Mouse (Mus musculus) myocyte (in vitro differentiated cells): ENCODE data around the gene Sdccag8. TPM values are rescaled to one million over a fixed set of nuclear protein-coding genes. Genes with fewer than 3 reads are reported as not detected.

Experiments used
- H3K27me3 ChIP-seq: one replicate; pipeline ENCODE4 v1.6.1; 2011; ENCODE audit not compliant: control insufficient read depth, insufficient read depth, insufficient read length
- H3K36me3 ChIP-seq: one replicate; pipeline ENCODE4 v1.6.1; 2011; ENCODE audit not compliant: control insufficient read depth, insufficient read depth
- H3K4me2 ChIP-seq: one replicate; pipeline ENCODE4 v1.6.1; 2011; ENCODE audit warnings: low read depth, control low read depth
- H3K4me3 ChIP-seq: one replicate; pipeline ENCODE4 v1.5.1; 2011; ENCODE audit warnings: mild to moderate bottlenecking, control low read depth, moderate library complexity
- H3K79me2 ChIP-seq: one replicate; pipeline ENCODE4 v1.6.1; 2011; ENCODE audit not compliant: control insufficient read depth, insufficient read depth
- H3ac ChIP-seq: one replicate; pipeline ENCODE4 v1.6.1; 2011; ENCODE audit not compliant: control insufficient read depth, insufficient read length
- CEBPB ChIP-seq: IDR thresholded peaks from 2 replicates; pipeline ENCODE4 v1.6.1; 2011; ENCODE audit warnings: mild to moderate bottlenecking, moderate library complexity; ENCODE audit not compliant: poor library complexity, insufficient read depth, severe bottlenecking
- E2F4 ChIP-seq: IDR thresholded peaks from one replicate; pipeline ENCODE4 v1.6.1; 2011; ENCODE audit warnings: mild to moderate bottlenecking, control low read depth, moderate library complexity; ENCODE audit not compliant: insufficient read depth
- MAX ChIP-seq: IDR thresholded peaks from one replicate; pipeline ENCODE4 v1.6.1; 2011; ENCODE audit warnings: low read depth, mild to moderate bottlenecking, control low read depth
- MYOD1 ChIP-seq, 3 experiments: IDR thresholded peaks; one replicate each; pipeline ENCODE4 v1.6.1; 2011; ENCODE audit warnings: control low read depth in 2 of 3, low read depth in 2 of 3, mild to moderate bottlenecking in 2 of 3, moderate library complexity in 1 of 3; ENCODE audit not compliant: insufficient read length in 2 of 3, control insufficient read depth in 1 of 3
- MYOG ChIP-seq, 3 experiments: IDR thresholded peaks; one replicate each; pipeline ENCODE4 v1.6.1; 2011; ENCODE audit warnings: control low read depth in 2 of 3, low read depth in 2 of 3, mild to moderate bottlenecking in 2 of 3; ENCODE audit not compliant: insufficient read length in 2 of 3, control insufficient read depth in 1 of 3, insufficient read depth in 1 of 3
- POLR2A ChIP-seq: IDR thresholded peaks from one replicate; pipeline ENCODE4 v1.6.1; 2011; ENCODE audit warnings: low read depth, mild to moderate bottlenecking, control low read depth, moderate library complexity; ENCODE audit not compliant: insufficient read length
- POLR2AphosphoS2 ChIP-seq: IDR thresholded peaks from one replicate; pipeline ENCODE4 v1.6.1; 2011; ENCODE audit warnings: low read depth, control low read depth; ENCODE audit not compliant: insufficient read length
- REST ChIP-seq: IDR thresholded peaks from one replicate; pipeline ENCODE4 v1.6.1; 2011; ENCODE audit warnings: mild to moderate bottlenecking, control low read depth, moderate library complexity; ENCODE audit not compliant: insufficient read depth, insufficient read length
- SRF ChIP-seq: IDR thresholded peaks from one replicate; pipeline ENCODE4 v1.6.1; 2011; ENCODE audit warnings: low read depth; ENCODE audit not compliant: control insufficient read depth, insufficient read length
- TCF12 ChIP-seq: IDR thresholded peaks from one replicate; pipeline ENCODE4 v1.6.1; 2011; ENCODE audit warnings: mild to moderate bottlenecking, control low read depth; ENCODE audit not compliant: poor library complexity, insufficient read depth, severe bottlenecking
- TCF3 ChIP-seq: IDR thresholded peaks from one replicate; pipeline ENCODE4 v1.6.1; 2011; ENCODE audit warnings: low read depth, control low read depth; ENCODE audit not compliant: insufficient read length
- USF1 ChIP-seq: IDR thresholded peaks from one replicate; pipeline ENCODE4 v1.6.1; 2011; ENCODE audit warnings: low read depth, mild to moderate bottlenecking, control low read depth, moderate library complexity
- polyA plus RNA-seq: library from polyadenylated mRNA; unstranded; fragments of >200 nt; fragmentation: generic; extraction: Trizol; gene quantifications from one replicate; pipeline ENCODE4 v1.2.1, GENCODE M21; 2012; ENCODE audit warnings: missing spikeins

The Sdccag8 gene
- polyA plus RNA-seq, 1 experiment = 8.4 TPM

DNA sequence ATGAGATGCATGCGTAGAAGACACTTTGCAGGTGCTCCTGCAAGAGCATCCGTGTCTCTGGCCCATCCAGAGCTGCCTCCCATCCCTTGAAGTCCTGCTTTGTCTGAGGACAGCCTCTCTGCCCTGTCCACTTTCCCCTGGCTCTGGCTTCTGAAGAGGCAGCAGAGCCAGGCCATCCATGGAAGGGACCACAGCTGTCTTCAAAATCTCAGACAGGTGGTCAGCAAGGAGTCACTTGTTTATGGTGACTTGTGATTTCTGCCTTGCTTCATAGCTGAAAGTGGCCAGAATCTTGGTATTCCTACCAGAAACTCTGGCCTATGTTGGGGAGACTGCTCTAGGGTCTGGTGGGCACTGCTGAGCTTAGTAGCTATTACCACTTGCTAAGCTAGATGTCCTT lies 202.3 kb downstream of the Sdccag8 start:
- Histone ChIP-seq H3K27me3 (no peaks in the 10 kb centered on the region), H3K4me2 (no peak overlapping the region), H3K79me2 (no peaks in the 10 kb centered on the region), H3K36me3 (no peaks in the 10 kb centered on the region), H3ac (no peak overlapping the region), H3K4me3 (no peak overlapping the region)
- TF ChIP-seq MAX (no peak), TCF3 (no peak), MYOD1 (IDR thresholded peaks at IDR 0.05; ENCODE audit: control insufficient read depth in 1 of 3, insufficient read length in 2 of 3, low read depth in 2 of 3) (peak in 2 of 3 experiments; percentile 43 to 58), MYOG (IDR thresholded peaks at IDR 0.05; ENCODE audit: control insufficient read depth in 1 of 3, insufficient read depth in 1 of 3, insufficient read length in 2 of 3, low read depth in 2 of 3) (peak in 1 of 3 experiments; percentile 67), POLR2AphosphoS2 (no peak)

DNA sequence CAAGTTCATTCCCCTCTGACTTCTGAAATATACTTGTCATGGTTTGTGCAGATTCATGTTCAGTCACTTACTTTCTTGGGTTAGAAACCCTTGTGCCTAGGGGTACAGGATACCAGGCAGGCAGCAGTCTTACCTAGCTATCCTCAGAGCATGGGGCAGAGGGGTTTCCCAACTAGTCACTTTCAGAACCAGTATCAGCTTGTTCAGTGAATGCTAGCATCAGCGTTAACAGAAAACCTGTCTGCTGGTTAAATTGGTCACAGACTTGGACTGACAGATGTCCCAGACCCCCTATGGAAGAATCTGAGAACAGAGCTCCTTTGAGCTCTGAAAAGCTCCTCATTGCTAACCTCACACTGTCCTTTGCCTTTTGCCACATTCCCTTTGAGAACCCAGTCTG lies 204.3 kb downstream of the Sdccag8 start:
- no peak for TF ChIP-seq TCF3
- no peak for TF ChIP-seq POLR2A
- TF ChIP-seq CEBPB = no peak
- TF ChIP-seq USF1 = no peak
- no peak for TF ChIP-seq REST
- no peak overlapping the region for H3K4me3 ChIP-seq

DNA sequence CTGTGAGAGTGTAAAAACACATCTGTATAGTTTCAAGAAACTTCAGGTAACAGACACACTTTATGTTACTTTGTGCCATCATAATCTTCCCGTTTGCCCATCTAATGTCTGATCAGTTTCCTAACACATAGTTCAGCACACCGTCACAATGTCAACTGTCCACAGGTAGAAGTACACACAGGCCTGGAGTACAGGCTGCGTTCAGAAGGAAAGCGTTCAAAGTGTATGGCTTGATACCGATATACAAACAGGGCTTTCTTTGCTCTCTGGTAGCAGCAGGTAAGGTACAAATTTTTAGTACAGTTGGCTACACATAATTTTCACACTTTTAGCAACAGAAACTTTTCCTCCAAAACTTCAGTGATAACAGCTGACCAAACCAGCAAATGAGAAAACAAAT lies 205.2 kb downstream of the Sdccag8 start:
- Histone ChIP-seq H3ac (no peak overlapping the region), H3K36me3 (peaks cover under 1% of the 10 kb centered on the region), H3K27me3 (no peaks in the 10 kb centered on the region), H3K4me3 (no peak overlapping the region), H3K4me2 (no peak overlapping the region), H3K79me2 (no peaks in the 10 kb centered on the region)
- TF ChIP-seq POLR2AphosphoS2 (no peak), REST (no peak), USF1 (no peak), MAX (no peak), POLR2A (no peak), TCF12 (no peak), MYOG (IDR thresholded peaks at IDR 0.05; ENCODE audit: control insufficient read depth in 1 of 3, insufficient read depth in 1 of 3, insufficient read length in 2 of 3, low read depth in 2 of 3) (no peak), E2F4 (no peak), SRF (no peak), MYOD1 (IDR thresholded peaks at IDR 0.05; ENCODE audit: control insufficient read depth in 1 of 3, insufficient read length in 2 of 3, low read depth in 2 of 3) (no peak), TCF3 (no peak), CEBPB (no peak)

More for the DNA sequence above, 204.3 kb downstream of the Sdccag8 start:
- Histone ChIP-seq H3ac (no peak overlapping the region), H3K27me3 (no peaks in the 10 kb centered on the region), H3K4me2 (no peak overlapping the region), H3K79me2 (no peaks in the 10 kb centered on the region), H3K36me3 (no peaks in the 10 kb centered on the region)

DNA sequence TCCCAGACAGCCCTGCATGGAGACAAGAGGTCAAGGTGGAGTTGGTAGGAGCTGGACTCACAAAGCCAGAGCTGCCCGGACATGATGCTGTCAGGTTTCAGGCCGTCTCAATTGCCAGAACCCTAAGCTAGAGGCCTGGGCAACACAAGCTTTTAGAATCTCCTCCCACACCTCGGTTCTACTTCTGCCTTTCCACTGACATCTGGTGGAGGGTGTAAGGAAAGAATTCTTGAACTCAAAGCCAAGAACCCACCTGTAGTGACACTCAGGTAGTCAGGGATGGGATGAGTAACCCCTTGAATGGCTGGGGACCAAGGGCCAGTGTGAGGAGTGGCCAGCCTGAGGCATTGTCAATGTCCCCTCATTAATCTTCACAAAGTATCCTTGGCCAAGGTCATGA lies 208.3 kb downstream of the Sdccag8 start:
- no peak overlapping the region for H3K4me3 ChIP-seq
- no peaks in the 10 kb centered on the region for H3K27me3 ChIP-seq
- TF ChIP-seq POLR2AphosphoS2 (no peak), TCF12 (no peak), MYOG (IDR thresholded peaks at IDR 0.05; ENCODE audit: control insufficient read depth in 1 of 3, insufficient read depth in 1 of 3, insufficient read length in 2 of 3, low read depth in 2 of 3) (no peak), E2F4 (no peak), USF1 (no peak), SRF (no peak), REST (no peak), MYOD1 (IDR thresholded peaks at IDR 0.05; ENCODE audit: control insufficient read depth in 1 of 3, insufficient read length in 2 of 3, low read depth in 2 of 3) (no peak)
- peaks cover 4% of the 10 kb centered on the region for H3K36me3 ChIP-seq
- H3ac ChIP-seq = no peak overlapping the region
- H3K79me2 ChIP-seq = no peaks in the 10 kb centered on the region
- H3K4me2 ChIP-seq = no peak overlapping the region

DNA sequence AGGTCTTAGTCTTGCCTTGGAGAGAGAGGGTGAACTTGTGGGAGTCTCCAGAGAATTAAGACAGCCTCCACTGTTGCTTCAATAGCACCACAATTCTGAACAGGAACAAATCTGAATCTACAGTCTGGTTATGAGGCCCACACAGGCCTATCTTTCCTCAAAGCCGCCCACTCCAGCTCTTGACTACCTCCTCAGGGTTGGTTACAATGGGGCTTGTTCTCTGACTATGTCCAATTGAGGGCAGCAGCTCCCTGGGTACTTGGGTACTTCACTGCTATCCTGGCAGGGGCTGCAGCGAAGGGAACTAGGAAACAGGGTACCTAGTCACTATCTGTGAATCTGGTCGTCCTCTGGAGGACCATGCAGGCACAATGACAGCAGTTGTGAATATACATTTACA lies 213.2 kb downstream of the Sdccag8 start:
- Histone ChIP-seq H3ac (no peak overlapping the region), H3K4me2 (no peak overlapping the region), H3K4me3 (no peak overlapping the region), H3K27me3 (no peaks in the 10 kb centered on the region), H3K36me3 (peaks cover 4% of the 10 kb centered on the region), H3K79me2 (no peaks in the 10 kb centered on the region)
- TF ChIP-seq E2F4 = no peak
- no peak for TF ChIP-seq MYOD1 (IDR thresholded peaks at IDR 0.05; ENCODE audit: control insufficient read depth in 1 of 3, insufficient read length in 2 of 3, low read depth in 2 of 3)
- TF ChIP-seq MAX = no peak
- no peak for TF ChIP-seq USF1
- no peak for TF ChIP-seq SRF
- no peak for TF ChIP-seq REST
- TF ChIP-seq TCF3 = no peak
- TF ChIP-seq CEBPB = no peak
- TF ChIP-seq POLR2AphosphoS2 = no peak
- no peak for TF ChIP-seq TCF12
- no peak for TF ChIP-seq POLR2A
- no peak for TF ChIP-seq MYOG (IDR thresholded peaks at IDR 0.05; ENCODE audit: control insufficient read depth in 1 of 3, insufficient read depth in 1 of 3, insufficient read length in 2 of 3, low read depth in 2 of 3)
